Mouse (Mus musculus) embryonic facial prominence, embryonic 12.5 days (tissue): Measurements from ENCODE around the gene Zkscan17. TPM values are rescaled to one million over a fixed set of nuclear protein-coding genes. Genes with fewer than 3 reads are reported as not detected.
A peak's percentile ranks its signal among the peaks of the same experiment; 100 is the strongest.

ENCODE experiments used
- ATAC-seq: fragments of 200-750 bp; cut with Nextera tagmentation; 2 replicates; pipeline ENCODE4 v1.8.0; 2017; ENCODE audit not compliant: insufficient number of reproducible peaks, insufficient read depth, low FRiP score, low TSS enrichment
- H3K27ac ChIP-seq: fragments of 300-500 bp; sonication (generic); 2 replicates; pipeline ENCODE4 v1.5.1; 2016; ENCODE audit warnings: mild to moderate bottlenecking
- H3K27me3 ChIP-seq: fragments of 300-500 bp; sonication (generic); 2 replicates; pipeline ENCODE4 v1.6.1; 2016; ENCODE audit warnings: mild to moderate bottlenecking, moderate library complexity
- H3K36me3 ChIP-seq: fragments of 300-500 bp; sonication (generic); 2 replicates; pipeline ENCODE4 v1.6.1; 2016; ENCODE audit warnings: mild to moderate bottlenecking
- H3K4me1 ChIP-seq: fragments of 300-500 bp; sonication (generic); 2 replicates; pipeline ENCODE4 v1.6.1; 2016
- H3K4me2 ChIP-seq: fragments of 300-500 bp; sonication (generic); replicated peaks from 2 replicates; pipeline ENCODE4 v1.6.1; 2016; ENCODE audit warnings: mild to moderate bottlenecking, moderate library complexity
- H3K4me3 ChIP-seq: fragments of 300-500 bp; sonication (generic); 2 replicates; pipeline ENCODE4 v1.5.1; 2016; ENCODE audit warnings: mild to moderate bottlenecking
- H3K9ac ChIP-seq: fragments of 300-500 bp; sonication (generic); 2 replicates; pipeline ENCODE4 v1.6.1; 2016; ENCODE audit warnings: mild to moderate bottlenecking, moderate library complexity
- H3K9me3 ChIP-seq: fragments of 300-500 bp; sonication (generic); 2 replicates; pipeline ENCODE4 v1.6.1; 2016; ENCODE audit warnings: mild to moderate bottlenecking, moderate library complexity
- WGBS: fragments of 180-500 bp; shearing (Covaris S2); methylation state at CpG from one replicate; pipeline ENCODE4 v1.1.7; 2016; 5-methylcytosine and 5-hydroxymethylcytosine counted together
- polyA plus RNA-seq: library from polyadenylated mRNA; unstranded; fragments of >200 nt; fragmentation: Nextera tagmentation; extraction: Ambion mirVana; gene quantifications from 2 replicates; pipeline ENCODE4 v1.2.1, GENCODE M21; 2016

Gene Zkscan17
- polyA plus RNA-seq, 1 experiment from 2014 or later = 28.3 TPM

GRCm38 (mm10) chr11:59517441-59517840, 9.1 kb downstream of the Zkscan17 start:
- Histone ChIP-seq H3K9ac (no peak overlapping the region), H3K9me3 (no peaks in the 10 kb centered on the region), H3K4me3 (no peak overlapping the region), H3K27ac (no peak overlapping the region), H3K4me2 (no peak overlapping the region), H3K27me3 (no peaks in the 10 kb centered on the region), H3K36me3 (no peaks in the 10 kb centered on the region), H3K4me1 (no peaks in the 10 kb centered on the region)
- 78% methylated on average over 1 of the region's 1 CpGs for WGBS
- ATAC-seq = no peak

- Histone ChIP-seq H3K4me1 (no peaks in the 10 kb centered on the region), H3K9me3 (no peaks in the 10 kb centered on the region), H3K4me2 (no peak overlapping the region), H3K9ac (no peak overlapping the region), H3K27ac (0 out of 2 replicates have a peak overlapping the region, but pooled peaks have one; percentile 18), H3K4me3 (no peak overlapping the region), H3K36me3 (0 out of 2 replicates have a peak, but pooled peaks cover 5% of the 10 kb centered on the region), H3K27me3 (no peaks in the 10 kb centered on the region)
- 42% methylated on average over 3 of the region's 3 CpGs for WGBS
- ATAC-seq = no peak
Measured at GRCm38 (mm10) chr11:59514789-59515188, 11.8 kb downstream of the Zkscan17 start.

- Histone ChIP-seq H3K4me2 (no peak overlapping the region), H3K27me3 (no peaks in the 10 kb centered on the region), H3K27ac (no peak overlapping the region)
Measured at GRCm38 (mm10) chr11:59514381-59514780, 12.2 kb downstream of the Zkscan17 start.

GRCm38 (mm10) chr11:59513556-59513955, 13.0 kb downstream of the Zkscan17 start:
- H3K4me2 ChIP-seq = no peak overlapping the region
- H3K9me3 ChIP-seq = no peaks in the 10 kb centered on the region
- 81% methylated on average over 3 of the region's 3 CpGs for WGBS
- H3K27me3 ChIP-seq = no peaks in the 10 kb centered on the region
- ATAC-seq = no peak
- H3K9ac ChIP-seq = no peak overlapping the region
- no peaks in the 10 kb centered on the region for H3K4me1 ChIP-seq
- H3K4me3 ChIP-seq = no peak overlapping the region
- H3K27ac ChIP-seq = no peak overlapping the region
- H3K36me3 ChIP-seq = 0 out of 2 replicates have a peak, but pooled peaks cover 5% of the 10 kb centered on the region

More at GRCm38 (mm10) chr11:59514381-59514780, 12.2 kb downstream of the Zkscan17 start:
- 0 out of 2 replicates have a peak, but pooled peaks cover 5% of the 10 kb centered on the region for H3K36me3 ChIP-seq
- 52% methylated on average over 6 of the region's 6 CpGs for WGBS
- no peaks in the 10 kb centered on the region for H3K4me1 ChIP-seq
- no peak overlapping the region for H3K9ac ChIP-seq
- no peak for ATAC-seq
- no peaks in the 10 kb centered on the region for H3K9me3 ChIP-seq
- H3K4me3 ChIP-seq = no peak overlapping the region

GRCm38 (mm10) chr11:59512733-59513132, 13.8 kb downstream of the Zkscan17 start:
- Histone ChIP-seq H3K36me3 (0 out of 2 replicates have a peak, but pooled peaks cover 5% of the 10 kb centered on the region), H3K27me3 (no peaks in the 10 kb centered on the region), H3K4me1 (peaks cover 3% of the 10 kb centered on the region; the same call in 1 of the 2 replicates), H3K9ac (no peak overlapping the region), H3K27ac (no peak overlapping the region), H3K4me2 (no peak overlapping the region), H3K4me3 (no peak overlapping the region), H3K9me3 (no peaks in the 10 kb centered on the region)
- no peak for ATAC-seq
- 83% methylated on average over 10 of the region's 10 CpGs for WGBS

- Histone ChIP-seq H3K27ac (no peak overlapping the region), H3K4me3 (no peak overlapping the region), H3K9ac (no peak overlapping the region), H3K9me3 (no peaks in the 10 kb centered on the region), H3K36me3 (0 out of 2 replicates have a peak, but pooled peaks cover 5% of the 10 kb centered on the region), H3K4me1 (peaks cover 10% of the 10 kb centered on the region; the same call in 1 of the 2 replicates), H3K4me2 (no peak overlapping the region), H3K27me3 (no peaks in the 10 kb centered on the region)
- no peak for ATAC-seq
- 65% methylated on average over 1 of the region's 1 CpGs for WGBS
Measured at GRCm38 (mm10) chr11:59511558-59511957, 15.0 kb downstream of the Zkscan17 start.

- H3K4me3 ChIP-seq = peak overlapping the region; percentile 85
- H3K4me2 ChIP-seq = peak overlapping the region; percentile 73
- H3K36me3 ChIP-seq = peaks cover 32% of the 10 kb centered on the region
- WGBS = 2% methylated on average over 14 of the region's 14 CpGs
- H3K4me1 ChIP-seq = peaks cover 16% of the 10 kb centered on the region; the same call in 1 of the 2 replicates
- no peaks in the 10 kb centered on the region for H3K9me3 ChIP-seq
- peak overlapping the region; percentile 95 for H3K27ac ChIP-seq
- no peaks in the 10 kb centered on the region for H3K27me3 ChIP-seq
- ATAC-seq = 0 out of 2 replicates have a peak, but pooled peaks have one; percentile 3
- peak overlapping the region; percentile 93 for H3K9ac ChIP-seq
Measured at GRCm38 (mm10) chr11:59506713-59507074, 19.9 kb downstream of the Zkscan17 start.

- under 1% methylated on average over 67 of the region's 71 CpGs for WGBS
- peaks cover 34% of the 10 kb centered on the region for H3K36me3 ChIP-seq
- ATAC-seq = peak; percentile 92
Measured at GRCm38 (mm10) chr11:59505839-59506712, 20.5 kb downstream of the Zkscan17 start.

GRCm38 (mm10) chr11:59505351-59505838, 21.2 kb downstream of the Zkscan17 start:
- peak overlapping the region; percentile 95 for H3K27ac ChIP-seq
- peak overlapping the region; percentile 85 for H3K4me3 ChIP-seq
- H3K9me3 ChIP-seq = no peaks in the 10 kb centered on the region
- peak overlapping the region; percentile 73 for H3K4me2 ChIP-seq
- peak overlapping the region; percentile 93 for H3K9ac ChIP-seq
- no peaks in the 10 kb centered on the region for H3K27me3 ChIP-seq
- H3K36me3 ChIP-seq = peaks cover 41% of the 10 kb centered on the region
- ATAC-seq = peak; percentile 64; the same call in 1 of the 2 replicates
- WGBS = under 1% methylated on average over 21 of the region's 21 CpGs
- peaks cover 16% of the 10 kb centered on the region; the same call in 1 of the 2 replicates for H3K4me1 ChIP-seq

More at GRCm38 (mm10) chr11:59505839-59506712, 20.5 kb downstream of the Zkscan17 start:
- peak overlapping the region; percentile 95 for H3K27ac ChIP-seq
- peak overlapping the region; percentile 85 for H3K4me3 ChIP-seq
- peak overlapping the region; percentile 73 for H3K4me2 ChIP-seq
- H3K4me1 ChIP-seq = peaks cover 16% of the 10 kb centered on the region; the same call in 1 of the 2 replicates
- no peaks in the 10 kb centered on the region for H3K9me3 ChIP-seq
- H3K9ac ChIP-seq = peak overlapping the region; percentile 93
- H3K27me3 ChIP-seq = no peaks in the 10 kb centered on the region

GRCm38 (mm10) chr11:59501978-59502700, 24.4 kb downstream of the Zkscan17 start:
- H3K9me3 ChIP-seq = no peaks in the 10 kb centered on the region
- no peak for ATAC-seq
- H3K27me3 ChIP-seq = no peaks in the 10 kb centered on the region
- H3K4me1 ChIP-seq = peaks cover 7% of the 10 kb centered on the region; the same call in 1 of the 2 replicates
- no peak overlapping the region for H3K4me2 ChIP-seq
- H3K36me3 ChIP-seq = peaks cover 72% of the 10 kb centered on the region
- H3K27ac ChIP-seq = no peak overlapping the region
- WGBS = 90% methylated on average over 5 of the region's 5 CpGs
- H3K9ac ChIP-seq = no peak overlapping the region
- H3K4me3 ChIP-seq = no peak overlapping the region

- no peak overlapping the region for H3K9ac ChIP-seq
- peaks cover 93% of the 10 kb centered on the region for H3K36me3 ChIP-seq
- WGBS = 92% methylated on average over 7 of the region's 7 CpGs
Measured at GRCm38 (mm10) chr11:59497747-59498146, 28.8 kb downstream of the Zkscan17 start.

More at GRCm38 (mm10) chr11:59497747-59498146, 28.8 kb downstream of the Zkscan17 start:
- H3K27ac ChIP-seq = no peak overlapping the region
- no peaks in the 10 kb centered on the region for H3K4me1 ChIP-seq
- no peak overlapping the region for H3K4me2 ChIP-seq
- no peak for ATAC-seq
- no peaks in the 10 kb centered on the region for H3K27me3 ChIP-seq
- H3K4me3 ChIP-seq = no peak overlapping the region
- H3K9me3 ChIP-seq = no peaks in the 10 kb centered on the region
